Mouse (Mus musculus): Measurements from ENCODE around the gene Tspan2.

DNA sequence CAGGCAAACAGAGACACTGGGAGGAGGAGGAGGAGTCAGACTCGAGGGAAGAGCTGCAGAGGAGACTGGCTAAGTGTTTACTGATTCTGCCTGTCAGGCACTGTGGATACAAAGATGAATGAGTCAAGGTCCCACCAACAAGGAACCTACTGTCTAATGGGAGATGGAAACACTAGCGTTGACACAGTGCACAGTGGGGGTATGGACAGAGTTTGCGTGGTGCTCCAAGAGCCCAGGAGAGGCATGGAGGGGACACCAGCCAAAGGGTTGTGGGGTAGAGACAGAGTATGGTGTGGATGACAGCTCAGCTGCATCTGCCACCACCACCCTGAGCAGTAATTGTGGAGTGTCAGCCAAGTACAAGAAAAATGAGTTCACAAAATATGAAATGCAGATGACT is 28.1 kb downstream of the Tspan2 start:
- TF ChIP-seq EP300 (IDR thresholded peaks at IDR 0.05; ENCODE audit: low read depth): no peak
- no peak for TF ChIP-seq CTCF (IDR thresholded peaks at IDR 0.05; ENCODE audit: low read depth)
